Comparison of ENCODE assay signal across 8 mouse cellular contexts in genomic region chr9:102717164-102717885, GRCm38 (mm10). TPM values are rescaled to one million over a fixed set of nuclear protein-coding genes. Genes with fewer than 3 reads are reported as not detected.
DNase-seq lines count a peak whose midpoint lies in the region; ATAC-seq lines count a peak whose summit lies in the region.

No protein-coding gene starts in this region.

- peaks cover 26% of the 10 kb centered on the region for H3K36me3 ChIP-seq in hindbrain, embryonic 10.5 days
- peaks cover 14% of the 10 kb centered on the region for H3K36me3 ChIP-seq in lung, embryonic 15.5 days

- peaks cover 12% of the 10 kb centered on the region for H3K27me3 ChIP-seq in hindbrain, embryonic 10.5 days (ENCODE audit: insufficient read depth, poor library complexity, severe bottlenecking)
- no peaks in the 10 kb centered on the region for H3K27me3 ChIP-seq in lung, embryonic 15.5 days

- 0% methylated on average over 50 of the region's 50 CpGs for WGBS in hindbrain, embryonic 10.5 days
- WGBS in lung, embryonic 15.5 days, result under 1% methylated on average over 50 of the region's 50 CpGs

- H3K4me2 ChIP-seq in lung, embryonic 15.5 days, result peak overlapping the region; percentile 82

- DNase-seq in Muller cell, postnatal 12 days (ENCODE audit: inconsistent ontology term), result peak; percentile 99
- peak; percentile 81 for DNase-seq in cerebellum, adult 8-10 months
- DNase-seq in frontal cortex, adult 2 months (ENCODE audit: extremely low spot score in 1 of 2, low spot score in 1 of 2), result peak; percentile 65 to 82
- DNase-seq in hindbrain, embryonic 10.5 days (ENCODE audit: low spot score), result peak; percentile 92
- peak; percentile 87 for DNase-seq in layer of hippocampus, adult 9-11 months
- peak; percentile 75 for DNase-seq in ovary, postnatal 10 days (ENCODE audit: low spot score)
- peak; percentile 28 for DNase-seq in thymus, postnatal 4 days

- H3K27ac ChIP-seq in hindbrain, embryonic 10.5 days, result peak overlapping the region; percentile 99
- H3K27ac ChIP-seq in lung, embryonic 15.5 days, result peak overlapping the region; percentile 99

- peak overlapping the region; percentile 84 for H3K4me3 ChIP-seq in hindbrain, embryonic 10.5 days
- peak overlapping the region; percentile 86 for H3K4me3 ChIP-seq in lung, embryonic 15.5 days

- H3K9ac ChIP-seq in lung, embryonic 15.5 days, result peak overlapping the region; percentile 96

- no peaks in the 10 kb centered on the region for H3K9me3 ChIP-seq in hindbrain, embryonic 10.5 days
- no peaks in the 10 kb centered on the region for H3K9me3 ChIP-seq in lung, embryonic 15.5 days

- peaks cover 84% of the 10 kb centered on the region for H3K4me1 ChIP-seq in hindbrain, embryonic 10.5 days (replicated peaks)
- peaks cover 66% of the 10 kb centered on the region for H3K4me1 ChIP-seq in lung, embryonic 15.5 days

- ATAC-seq in lung, embryonic 15.5 days (ENCODE audit: borderline replicate concordance, extremely low read depth, low FRiP score, low TSS enrichment), result peak; percentile 89

RNA-seq across cellular contexts. Expression of gene Amotl2, which starts 0.9 kb away (rescaled TPM):
- 13.9 and 14.1 TPM in 2 replicates for polyA plus RNA-seq in frontal cortex, adult 2 months (2012; rRNA removed)
- polyA plus RNA-seq in hindbrain, embryonic 10.5 days (2016; fragmentation: Nextera tagmentation; extraction: Ambion mirVana), result 67.6 and 70.1 TPM in 2 replicates
- polyA plus RNA-seq in lung, embryonic 15.5 days (2015; fragmentation: Nextera tagmentation; extraction: Ambion mirVana), result 45.5 and 47.0 TPM in 2 replicates

Comparison
In these comparisons a context has a peak if more than half of its experiments do, and no peak if none do; other contexts are left out.
1. Peak in every context shown above with its lines: DNase-seq, ATAC-seq, H3K4me3 ChIP-seq and H3K27ac ChIP-seq.
2. DNase-seq: peak in every context shown above with its lines; median percentile 99 in Muller cell, postnatal 12 days; 92 in hindbrain, embryonic 10.5 days; 87 in layer of hippocampus, adult 9-11 months; 81 in cerebellum, adult 8-10 months; 75 in ovary, postnatal 10 days; 74 in frontal cortex, adult 2 months; 28 in thymus, postnatal 4 days.